Mouse (Mus musculus) forebrain, postnatal 0 days (tissue): ENCODE measurements around the gene Gabrb3. TPM values are rescaled to one million over a fixed set of nuclear protein-coding genes. Genes with fewer than 3 reads are reported as not detected.
A peak's percentile ranks its signal among the peaks of the same experiment; 100 is the strongest.
"Not testable (repeated sequence)": the region's sequence is repeated elsewhere in the genome, so short reads cannot be mapped to it uniquely, and the experiment has no call there.

ENCODE experiments used
- ATAC-seq: fragments of 200-750 bp; cut with Nextera tagmentation; 2 replicates; pipeline ENCODE4 v1.8.0; 2017; ENCODE audit warnings: mild to moderate bottlenecking, moderate library complexity
- DNase-seq: peaks from one replicate; pipeline ENCODE4 v3.0.0-alpha.2; 2015
- H3K27ac ChIP-seq: fragments of 300-500 bp; sonication (generic); 2 replicates; pipeline ENCODE4 v1.5.1; 2014; ENCODE audit warnings: low read depth, mild to moderate bottlenecking, antibody characterized with exemption, low read length, moderate library complexity, mixed read lengths
- H3K27me3 ChIP-seq: fragments of 300-500 bp; sonication (generic); 2 replicates; pipeline ENCODE4 v1.6.1; 2014; ENCODE audit warnings: mild to moderate bottlenecking, low read length, mixed read lengths; ENCODE audit not compliant: insufficient read depth
- H3K36me3 ChIP-seq: fragments of 300-500 bp; sonication (generic); 2 replicates; pipeline ENCODE4 v1.6.1; 2014; ENCODE audit warnings: mild to moderate bottlenecking, moderate library complexity; ENCODE audit not compliant: insufficient read depth
- H3K4me1 ChIP-seq: fragments of 300-500 bp; sonication (generic); 2 replicates; pipeline ENCODE4 v1.6.1; 2014; ENCODE audit warnings: antibody characterized with exemption; ENCODE audit not compliant: insufficient read depth
- H3K4me2 ChIP-seq: fragments of 300-500 bp; sonication (generic); 2 replicates; pipeline ENCODE4 v1.6.1; 2014; ENCODE audit warnings: low read depth, mild to moderate bottlenecking, moderate library complexity
- H3K4me3 ChIP-seq: fragments of 300-500 bp; sonication (generic); 2 replicates; pipeline ENCODE4 v1.5.1; 2014; ENCODE audit warnings: low read depth, low read length, mixed read lengths
- H3K9ac ChIP-seq: fragments of 300-500 bp; sonication (generic); 2 replicates; pipeline ENCODE4 v1.6.1; 2014; ENCODE audit warnings: mild to moderate bottlenecking
- H3K9me3 ChIP-seq: fragments of 300-500 bp; sonication (generic); 2 replicates; pipeline ENCODE4 v1.6.1; 2016; ENCODE audit warnings: low read length
- CTCF ChIP-seq: sonication (generic); IDR thresholded peaks from 2 replicates; pipeline ENCODE4 v1.5.1; 2016; ENCODE audit warnings: antibody characterized with exemption, control low read depth, low read depth
- WGBS: fragments of 180-500 bp; shearing (Covaris S2); extraction: QIAGEN DNeasy Blood & Tissue Kit; methylation state at CpG from one replicate; pipeline ENCODE4 v1.1.7; 2014; 5-methylcytosine and 5-hydroxymethylcytosine counted together
- microRNA-seq, 2 experiments: library from miRNA; unstranded; fragments of <30 nt; microRNA quantifications; one replicate each; pipeline ENCODE4; 2016
- polyA plus RNA-seq: library from polyadenylated mRNA; unstranded; fragments of >200 nt; fragmentation: Nextera tagmentation; extraction: Ambion mirVana; gene quantifications from 2 replicates; pipeline ENCODE4 v1.2.1, GENCODE M21; 2015
- total RNA-seq: library from RNA; depleted of rRNA; stranded (reverse); fragments of >200 nt; gene quantifications from 2 replicates; pipeline ENCODE4 v1.2.3, GENCODE M21; 2014; rRNA removed

The Gabrb3 gene
- total and polyA plus RNA-seq, 2 experiments from 2014 or later = 51.2 to 198 TPM

- H3K4me3 ChIP-seq = no peak overlapping the region
- H3K9ac ChIP-seq = no peak overlapping the region
- DNase-seq (peak; percentile 43), ATAC-seq (peak; percentile 89)
- H3K36me3 ChIP-seq = no peaks in the 10 kb centered on the region
- no peaks in the 10 kb centered on the region for H3K27me3 ChIP-seq
- no peak for TF ChIP-seq CTCF
- H3K4me2 ChIP-seq = no peak overlapping the region
- no peak overlapping the region for H3K27ac ChIP-seq
- WGBS = 15% methylated on average over 5 of the region's 5 CpGs
- H3K9me3 ChIP-seq = no peaks in the 10 kb centered on the region
- H3K4me1 ChIP-seq = peaks cover 3% of the 10 kb centered on the region
These were observed 359.3 kb downstream of the Gabrb3 start for GRCm38 (mm10) chr7:57778754-57779153.

- WGBS = 66% methylated on average over 2 of the region's 2 CpGs
- not testable (repeated sequence) for H3K4me2 ChIP-seq, H3K4me1 ChIP-seq, H3K9me3 ChIP-seq, ATAC-seq, H3K36me3 ChIP-seq, H3K4me3 ChIP-seq, H3K27me3 ChIP-seq, H3K27ac ChIP-seq, DNase-seq, H3K9ac ChIP-seq
These were observed 366.6 kb downstream of the Gabrb3 start for GRCm38 (mm10) chr7:57786102-57786501.

DNA sequence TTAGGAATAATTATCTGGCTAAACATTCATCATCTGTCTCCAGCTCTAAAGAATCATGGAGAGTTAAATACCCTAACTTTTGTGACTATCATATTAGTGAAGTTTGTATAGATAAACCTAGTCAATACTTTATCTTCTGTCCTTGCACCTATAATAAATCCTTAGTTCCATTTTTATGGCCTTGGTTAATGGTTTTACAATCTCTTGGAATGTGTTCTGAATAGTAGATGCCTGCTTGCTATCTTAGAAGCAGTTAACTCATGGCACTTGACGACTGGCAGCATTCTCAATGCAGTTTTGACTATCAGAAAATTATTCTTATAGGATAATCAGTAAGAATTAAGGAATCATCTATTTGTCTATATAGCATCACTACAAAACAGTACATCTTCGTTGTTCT is 368.0 kb downstream of the Gabrb3 start:
- Histone ChIP-seq H3K4me3 (no peak overlapping the region), H3K27me3 (no peaks in the 10 kb centered on the region), H3K36me3 (0 out of 2 replicates have a peak, but pooled peaks cover 4% of the 10 kb centered on the region), H3K4me2 (no peak overlapping the region), H3K4me1 (no peaks in the 10 kb centered on the region), H3K9me3 (no peaks in the 10 kb centered on the region), H3K9ac (no peak overlapping the region), H3K27ac (no peak overlapping the region)
- 77% methylated on average over 2 of the region's 2 CpGs for whole genome bisulfite sequencing
- TF ChIP-seq CTCF = no peak
- no peak for ATAC-seq
- no peak for DNase-seq

- no peaks in the 10 kb centered on the region; the same call in 1 of the 2 replicates for H3K36me3 ChIP-seq
- no peaks in the 10 kb centered on the region for H3K4me1 ChIP-seq
- ATAC-seq = no peak
- H3K27ac ChIP-seq = no peak overlapping the region
- no peak overlapping the region for H3K4me2 ChIP-seq
- no peaks in the 10 kb centered on the region for H3K27me3 ChIP-seq
- TF ChIP-seq CTCF = no peak
- H3K9me3 ChIP-seq = no peaks in the 10 kb centered on the region
- 79% methylated on average over 1 of the region's 1 CpGs for WGBS
- no peak for DNase-seq
- H3K4me3 ChIP-seq = no peak overlapping the region
- no peak overlapping the region for H3K9ac ChIP-seq
These were observed 383.8 kb downstream of the Gabrb3 start for GRCm38 (mm10) chr7:57803266-57803665.

- no peak overlapping the region for H3K9ac ChIP-seq
- H3K9me3 ChIP-seq = no peaks in the 10 kb centered on the region
- H3K4me2 ChIP-seq = no peak overlapping the region
- ATAC-seq (no peak), DNase-seq (no peak)
- H3K4me1 ChIP-seq = no peaks in the 10 kb centered on the region
- H3K27me3 ChIP-seq = no peaks in the 10 kb centered on the region
- no peak overlapping the region for H3K4me3 ChIP-seq
- no peak for TF ChIP-seq CTCF
- H3K36me3 ChIP-seq = peaks cover 10% of the 10 kb centered on the region; the same call in 1 of the 2 replicates
- 21% methylated on average over 1 of the region's 1 CpGs for WGBS
- H3K27ac ChIP-seq = no peak overlapping the region
These were observed 394.2 kb downstream of the Gabrb3 start for GRCm38 (mm10) chr7:57813716-57814115.

DNA sequence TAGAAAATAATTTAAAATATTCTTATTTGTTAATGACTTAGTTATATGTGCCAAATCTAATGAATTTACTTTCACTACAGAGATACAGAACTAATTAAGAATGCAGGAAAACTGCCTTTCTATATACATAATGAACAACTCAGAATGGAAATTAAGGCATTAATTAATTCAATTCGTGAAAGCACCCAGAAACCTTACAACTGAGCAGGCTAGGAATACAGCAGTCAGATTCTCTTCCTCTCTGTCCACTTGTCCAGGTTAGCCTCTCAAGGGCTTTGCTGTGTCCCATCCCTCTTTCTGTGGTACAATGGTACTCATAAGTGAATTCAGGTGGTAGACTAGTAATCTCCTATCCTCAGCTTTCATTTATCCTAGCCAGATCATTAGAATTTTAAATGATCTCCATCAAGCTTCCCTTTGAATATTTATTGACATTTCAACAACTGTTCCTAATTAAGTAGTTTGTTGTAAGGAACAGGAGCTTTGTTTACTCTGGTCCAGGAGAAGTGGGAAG is 422.9 kb downstream of the Gabrb3 start:
- Histone ChIP-seq H3K4me2 (no peak overlapping the region), H3K27ac (no peak overlapping the region), H3K9ac (no peak overlapping the region), H3K9me3 (no peaks in the 10 kb centered on the region; the same call in 1 of the 2 replicates), H3K36me3 (no peaks in the 10 kb centered on the region), H3K4me1 (no peaks in the 10 kb centered on the region), H3K27me3 (no peaks in the 10 kb centered on the region), H3K4me3 (no peak overlapping the region)
- WGBS = 23% methylated on average over 1 of the region's 1 CpGs
- TF ChIP-seq CTCF = no peak
- no peak for DNase-seq
- ATAC-seq = no peak

- ATAC-seq = no peak
- Histone ChIP-seq H3K27ac (no peak overlapping the region), H3K4me1 (no peaks in the 10 kb centered on the region), H3K27me3 (no peaks in the 10 kb centered on the region), H3K36me3 (no peaks in the 10 kb centered on the region), H3K9ac (no peak overlapping the region), H3K4me2 (no peak overlapping the region), H3K9me3 (no peaks in the 10 kb centered on the region), H3K4me3 (no peak overlapping the region)
- peak; percentile 5 for DNase-seq
- WGBS = 44% methylated on average over 2 of the region's 2 CpGs
- no peak for TF ChIP-seq CTCF
These were observed 448.5 kb downstream of the Gabrb3 start for GRCm38 (mm10) chr7:57867951-57868350.

Small RNA genes lying within 50 kb of the gene (microRNA-seq; reads per million reads assigned to microRNA genes)
- gene Mir6389 = 0 reads per million in 2 experiments

Other genes with a start within 250 kb of the Gabrb3 start
- 11.6 and 21.6 TPM in 2 replicates for gene Gabrg3, start 32.5 kb upstream of the Gabrb3 start, total RNA-seq
- 7.6 and 9.6 TPM in 2 replicates for gene Gabrg3, start 32.5 kb upstream of the Gabrb3 start, polyA plus RNA-seq
- gene Gabra5, start 90.4 kb downstream of the Gabrb3 start, total RNA-seq = 102 and 105 TPM in 2 replicates
- 108 and 115 TPM in 2 replicates for gene Gabra5, start 90.4 kb downstream of the Gabrb3 start, polyA plus RNA-seq